Mouse (Mus musculus): ENCODE results near the gene Ift88.

- TF ChIP-seq JUND (conservative IDR thresholded peaks at IDR 0.05; ENCODE audit: low read depth, low read length) (no peak), POLR2A (IDR thresholded peaks at IDR 0.05; ENCODE audit: low read depth, low read length) (no peak), IRF4 (IDR thresholded peaks at IDR 0.05; ENCODE audit: low read depth, low read length) (no peak), CTCF (conservative IDR thresholded peaks at IDR 0.05 in 1 of 2, IDR thresholded peaks at IDR 0.05 in 1 of 2; ENCODE audit: low read depth in 2 of 2, low read length in 2 of 2) (no peak), NRF1 (IDR thresholded peaks at IDR 0.05; ENCODE audit: low read depth, low read length) (no peak), MAZ (IDR thresholded peaks at IDR 0.05; ENCODE audit: low read depth, low read length) (no peak), ETS1 (conservative IDR thresholded peaks at IDR 0.05; ENCODE audit: low read depth, low read length) (no peak), TCF12 (IDR thresholded peaks at IDR 0.05; ENCODE audit: low read depth, low read length) (no peak), JUN (IDR thresholded peaks at IDR 0.05; ENCODE audit: insufficient read depth, low read depth, low read length) (no peak), BHLHE40 (IDR thresholded peaks at IDR 0.05; ENCODE audit: low read depth, low read length) (no peak)
Measured at GRCm38 (mm10) chr14:57417187-57417586, 6.7 kb upstream of the Ift88 start.
